Mouse (Mus musculus) brain, embryonic 14.5 days (tissue): ENCODE data around the gene Bcap31. TPM values are rescaled to one million over a fixed set of nuclear protein-coding genes. Genes with fewer than 3 reads are reported as not detected.

Source experiments
- DNase-seq: peaks from one replicate; pipeline ENCODE4 v3.0.0-alpha.2; 2011; ENCODE audit warnings: low read depth
- CTCF ChIP-seq: fragments of 200-500 bp; IDR thresholded peaks from 2 replicates; pipeline ENCODE4 v1.5.1; 2012; ENCODE audit warnings: inconsistent platforms, mild to moderate bottlenecking, moderate library complexity, borderline replicate concordance; ENCODE audit not compliant: insufficient read depth, insufficient read length; ENCODE audit errors: extremely low read depth
- POLR2A ChIP-seq: fragments of 200-500 bp; IDR thresholded peaks from 2 replicates; pipeline ENCODE4 v1.6.1; 2012; ENCODE audit warnings: mild to moderate bottlenecking, inconsistent platforms, borderline replicate concordance; ENCODE audit not compliant: poor library complexity, insufficient read depth, insufficient read length, severe bottlenecking; ENCODE audit errors: extremely low read depth
- polyA plus RNA-seq: library from polyadenylated mRNA; depleted of rRNA; stranded (reverse); fragments of >200 nt; gene quantifications from 2 replicates; pipeline ENCODE4 v1.2.3, GENCODE M21; 2012

The Bcap31 gene
- polyA plus RNA-seq, 1 experiment, result 48.6 TPM

- peak; percentile 50; the same call in 1 of the 2 replicates for TF ChIP-seq POLR2A
- TF ChIP-seq CTCF, result no peak
- DNase-seq, result peak; percentile 89
These were observed 42.9 kb downstream of the Bcap31 start, which contains the start of gene Slc6a8 for GRCm38 (mm10) chrX:73672879-73673618. Gene Slc6a8, plus strand, starts transcription at chrX:73673150.

GRCm38 (mm10) chrX:73672031-73672431, 43.9 kb downstream of the Bcap31 start:
- DNase-seq, result peak; percentile 82
- TF ChIP-seq POLR2A, result no peak
- TF ChIP-seq CTCF, result peak; percentile 61; the same call in 1 of the 2 replicates

- DNase-seq, result peak; percentile 50
- TF ChIP-seq POLR2A (no peak), CTCF (no peak)
These were observed 52.8 kb downstream of the Bcap31 start for GRCm38 (mm10) chrX:73663143-73663542.

- TF ChIP-seq POLR2A (no peak), CTCF (no peak)
- DNase-seq, result no peak
These were observed 55.7 kb downstream of the Bcap31 start for GRCm38 (mm10) chrX:73660284-73660665.

- DNase-seq, result peak; percentile 59
- TF ChIP-seq POLR2A (no peak), CTCF (no peak)
These were observed 56.2 kb downstream of the Bcap31 start, which contains the start of gene Pnck for GRCm38 (mm10) chrX:73659575-73660283. Gene Pnck, minus strand, starts transcription at chrX:73660117.

GRCm38 (mm10) chrX:73658936-73659574, 56.9 kb downstream of the Bcap31 start:
- DNase-seq, result no peak
- TF ChIP-seq POLR2A (no peak), CTCF (no peak)

GRCm38 (mm10) chrX:73658391-73658790, 57.6 kb downstream of the Bcap31 start:
- TF ChIP-seq POLR2A (no peak), CTCF (no peak)
- no peak for DNase-seq

GRCm38 (mm10) chrX:73655529-73655928, 60.4 kb downstream of the Bcap31 start:
- DNase-seq, result no peak
- TF ChIP-seq POLR2A (no peak), CTCF (peak; percentile 48; the same call in 1 of the 2 replicates)

- peak; percentile 78 for DNase-seq
- TF ChIP-seq POLR2A, result no peak
- TF ChIP-seq CTCF, result peak; percentile 91
These were observed 61.8 kb downstream of the Bcap31 start for GRCm38 (mm10) chrX:73654177-73654576.

- no peak for DNase-seq
- TF ChIP-seq CTCF (no peak), POLR2A (no peak)
These were observed 62.6 kb downstream of the Bcap31 start for GRCm38 (mm10) chrX:73653392-73653791.

GRCm38 (mm10) chrX:73650869-73651268, 65.1 kb downstream of the Bcap31 start:
- TF ChIP-seq CTCF (no peak), POLR2A (no peak)
- no peak for DNase-seq
